Mouse (Mus musculus): ENCODE data around the gene Haus4. TPM values are rescaled to one million over a fixed set of nuclear protein-coding genes. Genes with fewer than 3 reads are reported as not detected.
A peak's percentile ranks its signal among the peaks of the same experiment; 100 is the strongest.

The Haus4 gene
- polyA plus RNA-seq (2012; rRNA removed) = 9.6 and 10.0 TPM in 2 replicates

- WGBS = under 1% methylated on average over 76 of the region's 76 CpGs
- TF ChIP-seq CTCF (conservative IDR thresholded peaks at IDR 0.05; ENCODE audit: insufficient read depth, insufficient read length, low read depth, low read length) (peak; percentile 74), POLR2A (IDR thresholded peaks at IDR 0.05; ENCODE audit: low read depth, low read length) (no peak)
- Histone ChIP-seq H3K27me3 (replicated peaks; ENCODE audit: control insufficient read depth, insufficient read depth, low read length) (no peaks in the 10 kb centered on the region), H3K4me1 (ENCODE audit: control insufficient read depth, insufficient read depth, low read length) (peaks cover 6% of the 10 kb centered on the region), H3K27ac (ENCODE audit: insufficient read depth, low read depth, low read length) (peak within 1 kb of the TSS; percentile 82), H3K4me3 (ENCODE audit: insufficient read depth, low read depth, low read length) (peak within 1 kb of the TSS; percentile 81), H3K36me3 (ENCODE audit: control insufficient read depth, insufficient read depth, low read length) (no peaks in the 10 kb centered on the region; the same call in 1 of the 2 replicates)
- DNase-seq = peak; percentile 91
Observed at GRCm38 (mm10) chr14:54553975-54554769, at the start of gene Haus4. Gene Haus4, minus strand, starts transcription at chr14:54554616.

- TF ChIP-seq CTCF (conservative IDR thresholded peaks at IDR 0.05; ENCODE audit: insufficient read depth, insufficient read length, low read depth, low read length) (no peak), POLR2A (IDR thresholded peaks at IDR 0.05; ENCODE audit: low read depth, low read length) (no peak)
- Histone ChIP-seq H3K4me3 (ENCODE audit: insufficient read depth, low read depth, low read length) (peak overlapping the region; percentile 84), H3K36me3 (ENCODE audit: control insufficient read depth, insufficient read depth, low read length) (no peaks in the 10 kb centered on the region), H3K27me3 (replicated peaks; ENCODE audit: control insufficient read depth, insufficient read depth, low read length) (no peaks in the 10 kb centered on the region), H3K27ac (ENCODE audit: insufficient read depth, low read depth, low read length) (peak overlapping the region; percentile 88), H3K4me1 (ENCODE audit: control insufficient read depth, insufficient read depth, low read length) (no peaks in the 10 kb centered on the region; the same call in 1 of the 2 replicates)
- 84% methylated on average over 8 of the region's 8 CpGs for WGBS
- DNase-seq = no peak
Observed at GRCm38 (mm10) chr14:54603686-54604085, 49.3 kb upstream of the Haus4 start.

- Histone ChIP-seq H3K27ac (ENCODE audit: insufficient read depth, low read depth, low read length) (peak overlapping the region; percentile 88), H3K4me1 (ENCODE audit: control insufficient read depth, insufficient read depth, low read length) (no peaks in the 10 kb centered on the region; the same call in 1 of the 2 replicates), H3K36me3 (ENCODE audit: control insufficient read depth, insufficient read depth, low read length) (no peaks in the 10 kb centered on the region), H3K27me3 (replicated peaks; ENCODE audit: control insufficient read depth, insufficient read depth, low read length) (no peaks in the 10 kb centered on the region), H3K4me3 (ENCODE audit: insufficient read depth, low read depth, low read length) (peak overlapping the region; percentile 84)
- TF ChIP-seq CTCF (conservative IDR thresholded peaks at IDR 0.05; ENCODE audit: insufficient read depth, insufficient read length, low read depth, low read length) = no peak
- no peak for TF ChIP-seq POLR2A (IDR thresholded peaks at IDR 0.05; ENCODE audit: low read depth, low read length)
- under 1% methylated on average over 46 of the region's 46 CpGs for WGBS
- DNase-seq = peak; percentile 98
Observed at GRCm38 (mm10) chr14:54603038-54603654, 48.7 kb upstream of the Haus4 start.

GRCm38 (mm10) chr14:54602613-54603012, 48.2 kb upstream of the Haus4 start:
- Histone ChIP-seq H3K36me3 (ENCODE audit: control insufficient read depth, insufficient read depth, low read length) (no peaks in the 10 kb centered on the region), H3K27ac (ENCODE audit: insufficient read depth, low read depth, low read length) (no peak overlapping the region), H3K27me3 (replicated peaks; ENCODE audit: control insufficient read depth, insufficient read depth, low read length) (no peaks in the 10 kb centered on the region), H3K4me1 (ENCODE audit: control insufficient read depth, insufficient read depth, low read length) (no peaks in the 10 kb centered on the region; the same call in 1 of the 2 replicates), H3K4me3 (ENCODE audit: insufficient read depth, low read depth, low read length) (peak overlapping the region; percentile 84; the same call in 1 of the 2 replicates)
- no peak for TF ChIP-seq POLR2A (IDR thresholded peaks at IDR 0.05; ENCODE audit: low read depth, low read length)
- TF ChIP-seq CTCF (conservative IDR thresholded peaks at IDR 0.05; ENCODE audit: insufficient read depth, insufficient read length, low read depth, low read length) = no peak
- no peak for DNase-seq
- WGBS = 33% methylated on average over 4 of the region's 4 CpGs

- no peak for DNase-seq
- Histone ChIP-seq H3K27me3 (replicated peaks; ENCODE audit: control insufficient read depth, insufficient read depth, low read length) (no peaks in the 10 kb centered on the region), H3K4me3 (ENCODE audit: insufficient read depth, low read depth, low read length) (no peak overlapping the region), H3K36me3 (ENCODE audit: control insufficient read depth, insufficient read depth, low read length) (no peaks in the 10 kb centered on the region), H3K4me1 (ENCODE audit: control insufficient read depth, insufficient read depth, low read length) (no peaks in the 10 kb centered on the region; the same call in 1 of the 2 replicates), H3K27ac (ENCODE audit: insufficient read depth, low read depth, low read length) (no peak overlapping the region)
- TF ChIP-seq POLR2A (IDR thresholded peaks at IDR 0.05; ENCODE audit: low read depth, low read length) (no peak), CTCF (conservative IDR thresholded peaks at IDR 0.05; ENCODE audit: insufficient read depth, insufficient read length, low read depth, low read length) (no peak)
- 80% methylated on average over 2 of the region's 2 CpGs for WGBS
Observed at GRCm38 (mm10) chr14:54601601-54602000, 47.2 kb upstream of the Haus4 start.

- TF ChIP-seq CTCF (conservative IDR thresholded peaks at IDR 0.05; ENCODE audit: insufficient read depth, insufficient read length, low read depth, low read length) (peak; percentile 83), POLR2A (IDR thresholded peaks at IDR 0.05; ENCODE audit: low read depth, low read length) (no peak)
Observed at GRCm38 (mm10) chr14:54597084-54597483, 42.7 kb upstream of the Haus4 start.

More at GRCm38 (mm10) chr14:54597084-54597483, 42.7 kb upstream of the Haus4 start:
- Histone ChIP-seq H3K4me1 (ENCODE audit: control insufficient read depth, insufficient read depth, low read length) (peaks cover 6% of the 10 kb centered on the region; the same call in 1 of the 2 replicates), H3K27ac (ENCODE audit: insufficient read depth, low read depth, low read length) (no peak overlapping the region), H3K4me3 (ENCODE audit: insufficient read depth, low read depth, low read length) (no peak overlapping the region), H3K36me3 (ENCODE audit: control insufficient read depth, insufficient read depth, low read length) (no peaks in the 10 kb centered on the region), H3K27me3 (replicated peaks; ENCODE audit: control insufficient read depth, insufficient read depth, low read length) (no peaks in the 10 kb centered on the region)
- WGBS = 78% methylated on average over 7 of the region's 7 CpGs
- no peak for DNase-seq

Data from kidney, adult 2 months (tissue).